Mouse (Mus musculus): ENCODE data around the gene Golga5.

The Golga5 gene

GRCm38 (mm10) chr12:102468894-102469764, at the start of gene Golga5:
Golga5 (plus strand) TSS chr12:102469135.
- DNase-seq (ENCODE audit: low spot score), result peak; percentile 94

GRCm38 (mm10) chr12:102419544-102419943, 49.4 kb upstream of the Golga5 start:
- DNase-seq (ENCODE audit: low spot score), result no peak

GRCm38 (mm10) chr12:102420168-102420890, 48.6 kb upstream of the Golga5 start:
- DNase-seq (ENCODE audit: low spot score), result peak; percentile 80

- no peak for DNase-seq (ENCODE audit: low spot score)
These were observed 46.9 kb upstream of the Golga5 start for GRCm38 (mm10) chr12:102422065-102422464.

GRCm38 (mm10) chr12:102422623-102423320, 46.2 kb upstream of the Golga5 start:
- no peak for DNase-seq (ENCODE audit: low spot score)

GRCm38 (mm10) chr12:102423625-102424024, 45.3 kb upstream of the Golga5 start:
- no peak for DNase-seq (ENCODE audit: low spot score)

- DNase-seq (ENCODE audit: low spot score), result no peak
These were observed 44.5 kb upstream of the Golga5 start for GRCm38 (mm10) chr12:102424456-102424855.

- no peak for DNase-seq (ENCODE audit: low spot score)
These were observed 43.8 kb upstream of the Golga5 start for GRCm38 (mm10) chr12:102425048-102425578.

- DNase-seq (ENCODE audit: low spot score), result peak; percentile 87
These were observed 42.6 kb upstream of the Golga5 start for GRCm38 (mm10) chr12:102426285-102426684.

- DNase-seq (ENCODE audit: low spot score), result peak; percentile 50
These were observed 39.3 kb upstream of the Golga5 start for GRCm38 (mm10) chr12:102429656-102430055.

GRCm38 (mm10) chr12:102430228-102430627, 38.7 kb upstream of the Golga5 start:
- peak; percentile 65 for DNase-seq (ENCODE audit: low spot score)

GRCm38 (mm10) chr12:102432238-102432637, 36.7 kb upstream of the Golga5 start:
- DNase-seq (ENCODE audit: low spot score), result no peak

GRCm38 (mm10) chr12:102434107-102434506, 34.8 kb upstream of the Golga5 start:
- no peak for DNase-seq (ENCODE audit: low spot score)

GRCm38 (mm10) chr12:102436939-102437526, 31.9 kb upstream of the Golga5 start:
- DNase-seq (ENCODE audit: low spot score), result no peak

GRCm38 (mm10) chr12:102437952-102438351, 31.0 kb upstream of the Golga5 start:
- no peak for DNase-seq (ENCODE audit: low spot score)

GRCm38 (mm10) chr12:102438983-102439631, 29.8 kb upstream of the Golga5 start:
- DNase-seq (ENCODE audit: low spot score), result no peak

GRCm38 (mm10) chr12:102439632-102440023, 29.3 kb upstream of the Golga5 start, which contains the start of gene Lgmn:
Lgmn (minus strand) TSS chr12:102439813.
- DNase-seq (ENCODE audit: low spot score), result peak; percentile 92

- no peak for DNase-seq (ENCODE audit: low spot score)
These were observed 28.4 kb upstream of the Golga5 start for GRCm38 (mm10) chr12:102440551-102440950.

- DNase-seq (ENCODE audit: low spot score), result no peak
These were observed 27.8 kb upstream of the Golga5 start for GRCm38 (mm10) chr12:102441141-102441540.

GRCm38 (mm10) chr12:102442639-102443038, 26.3 kb upstream of the Golga5 start:
- DNase-seq (ENCODE audit: low spot score), result no peak

GRCm38 (mm10) chr12:102443676-102444075, 25.3 kb upstream of the Golga5 start:
- no peak for DNase-seq (ENCODE audit: low spot score)
